Mouse (Mus musculus) lung, postnatal 10 days (tissue): Measurements from ENCODE around the gene Islr2.
A peak's percentile ranks its signal among the peaks of the same experiment; 100 is the strongest.

Source experiments
- DNase-seq: peaks from one replicate; pipeline ENCODE4 v3.0.0; 2021

Gene Islr2

GRCm38 (mm10) chr9:58150733-58151361 lies 53.3 kb downstream of the Islr2 start:
- DNase-seq = peak; percentile 47

- DNase-seq = no peak
Observed at GRCm38 (mm10) chr9:58148806-58149205, 55.3 kb downstream of the Islr2 start.
